Mouse (Mus musculus) spleen, adult 2 months (tissue): Measurements from ENCODE around the gene Fam207a.

ENCODE experiments used
- CTCF ChIP-seq: fragments of 200-500 bp; IDR thresholded peaks from 2 replicates; pipeline ENCODE4 v1.5.1; 2011; ENCODE audit warnings: mild to moderate bottlenecking, inconsistent platforms; ENCODE audit not compliant: insufficient read depth, insufficient read length, insufficient replicate concordance; ENCODE audit errors: extremely low read depth
- POLR2A ChIP-seq: fragments of 200-500 bp; IDR thresholded peaks from 2 replicates; pipeline ENCODE4 v1.6.1; 2011; ENCODE audit warnings: low read depth, low read length, inconsistent platforms

- no peak for TF ChIP-seq POLR2A
- TF ChIP-seq CTCF: no peak
These were observed 41.0 kb upstream of the Fam207a start for GRCm38 (mm10) chr10:77556631-77557030.
